ENCODE assay signal across 11 mouse cellular contexts in genomic region chr15:10700891-10701466, GRCm38 (mm10).
"Had no signal": no experiment of that assay in that cellular context is flagged by ENCODE, and none has a peak within 500 bp of the region (broad histone marks: within the 10 kb centered on the region; RNA-seq: fewer than 3 reads in every experiment).

No protein-coding gene starts in this region.

- H3K9me3 ChIP-seq: limb, embryonic 13.5 days; liver, embryonic 13.5 days; midbrain, embryonic 12.5 days had no signal

- H3K9ac ChIP-seq: limb, embryonic 13.5 days; liver, embryonic 13.5 days; midbrain, embryonic 12.5 days had no signal

- H3K27ac ChIP-seq: hindbrain, postnatal 0 days; limb, embryonic 13.5 days; liver, embryonic 13.5 days; midbrain, embryonic 12.5 days had no signal

- H3K36me3 ChIP-seq: liver, embryonic 13.5 days had no signal

- DNase-seq: kidney, adult 8-10 months; left cerebral cortex, postnatal 4 days; liver, embryonic 13.5 days; lung, postnatal 10 days; right cerebral cortex, postnatal 14 days; thymus, adult 18-20 months; thymus, postnatal 14 days had no signal

- H3K4me2 ChIP-seq: limb, embryonic 13.5 days; liver, embryonic 13.5 days; midbrain, embryonic 12.5 days had no signal

- H3K27me3 ChIP-seq: limb, embryonic 13.5 days; liver, embryonic 13.5 days; midbrain, embryonic 12.5 days had no signal

- H3K4me3 ChIP-seq: limb, embryonic 13.5 days; liver, embryonic 13.5 days; midbrain, embryonic 12.5 days had no signal

- ATAC-seq: hindbrain, postnatal 0 days; midbrain, embryonic 16.5 days had no signal
